Mouse (Mus musculus): Measurements from ENCODE around the gene Spats1. TPM values are rescaled to one million over a fixed set of nuclear protein-coding genes. Genes with fewer than 3 reads are reported as not detected.
"Not testable (repeated sequence)": the region's sequence is repeated elsewhere in the genome, so short reads cannot be mapped to it uniquely, and the experiment has no call there.

Spats1 gene
- polyA plus RNA-seq, 1 experiment from 2014 or later = 0.65 TPM

DNA sequence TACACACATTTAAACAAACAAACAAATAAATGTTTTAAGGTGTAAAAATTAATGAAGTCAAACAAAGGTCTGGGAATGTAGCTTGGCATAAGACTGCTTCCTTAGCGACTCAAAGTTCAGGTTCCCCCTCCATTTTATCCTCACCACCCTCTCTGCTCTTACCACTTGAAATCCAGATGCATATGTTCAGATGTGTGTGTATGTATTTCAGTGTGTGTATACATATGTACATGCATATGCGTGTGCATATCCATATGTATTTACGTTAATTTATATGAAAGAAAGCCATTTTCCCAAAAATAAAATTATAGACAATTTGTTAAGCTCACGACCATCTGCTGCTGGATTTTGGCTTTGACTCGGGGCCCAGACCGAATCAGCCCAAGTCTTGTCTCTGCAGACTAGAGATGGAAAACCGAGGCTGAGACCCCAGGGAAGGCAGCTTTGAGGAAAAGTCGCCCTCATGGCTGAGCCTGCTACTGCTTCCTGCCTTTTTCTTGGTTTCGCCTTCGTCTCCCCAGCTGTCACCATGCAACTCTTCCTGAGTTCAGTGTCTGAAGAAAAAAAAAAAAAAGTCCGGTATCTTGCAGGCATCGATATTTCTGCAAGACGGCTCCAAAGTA lies 15.4 kb upstream of the Spats1 start:
- no peak for DNase-seq (ENCODE audit: low spot score)

DNA sequence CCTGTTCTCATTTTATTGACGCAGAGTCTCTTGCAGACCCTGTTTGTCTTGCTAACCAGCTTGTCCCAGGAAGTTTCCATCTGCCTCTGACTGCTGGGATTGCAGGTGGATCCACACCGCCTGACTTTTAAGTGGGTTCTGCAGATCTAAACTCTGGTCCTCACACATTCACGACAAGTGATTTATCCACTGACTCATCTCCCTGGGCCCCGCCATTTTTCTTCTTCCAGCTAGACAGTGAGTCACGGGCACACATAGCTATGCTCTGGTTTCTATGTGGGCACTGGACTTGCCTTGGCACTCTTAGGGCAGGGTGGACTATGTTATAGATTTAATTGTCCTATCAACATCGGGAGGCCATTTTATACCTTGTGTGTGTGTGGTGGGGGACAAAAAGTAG lies 14.5 kb upstream of the Spats1 start:
- no peak for DNase-seq (ENCODE audit: low spot score)

DNA sequence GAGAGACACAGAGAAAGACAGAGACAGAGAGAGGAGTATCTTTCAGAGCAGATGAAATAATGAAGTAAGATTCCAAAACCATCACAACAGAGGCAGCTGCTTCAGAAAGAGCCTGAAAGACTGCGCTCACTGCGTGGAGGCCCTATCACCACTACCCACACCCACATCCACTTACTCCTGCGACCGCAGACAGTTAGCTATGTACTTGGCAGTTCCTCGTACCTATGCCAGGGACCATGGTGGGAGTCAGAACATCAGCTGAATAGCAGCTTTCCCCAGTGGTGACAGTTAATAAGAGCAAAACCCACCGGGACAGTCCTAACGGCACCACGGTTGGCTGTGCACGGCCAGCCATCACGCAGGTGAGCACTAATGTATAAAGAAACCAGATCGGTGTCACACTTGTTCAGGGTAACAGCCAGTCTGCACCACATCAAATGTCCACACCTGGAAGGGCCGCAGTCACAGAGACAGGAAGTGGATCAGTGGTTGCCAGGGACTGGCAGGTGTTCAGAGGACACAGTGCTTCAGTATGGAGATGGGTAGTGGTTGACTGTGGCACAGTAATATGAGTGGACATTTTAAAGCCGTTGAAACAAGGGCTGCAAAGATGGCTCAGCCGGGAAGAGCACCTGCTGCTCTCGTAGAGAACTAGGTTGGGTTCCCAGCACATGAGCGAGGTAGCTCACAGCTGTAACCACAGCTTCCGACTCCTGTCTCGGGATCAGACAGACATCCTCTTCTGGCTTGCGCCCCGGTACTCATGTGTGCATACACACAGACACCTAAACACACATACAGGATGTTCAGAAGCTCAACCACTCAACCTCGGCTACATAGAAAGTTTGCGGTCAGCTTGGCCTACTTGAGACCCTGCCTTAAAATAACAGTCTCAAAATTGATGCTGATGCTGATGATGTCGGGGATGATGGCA lies 13.4 kb upstream of the Spats1 start:
- DNase-seq (ENCODE audit: low spot score) = peak; percentile 97

DNA sequence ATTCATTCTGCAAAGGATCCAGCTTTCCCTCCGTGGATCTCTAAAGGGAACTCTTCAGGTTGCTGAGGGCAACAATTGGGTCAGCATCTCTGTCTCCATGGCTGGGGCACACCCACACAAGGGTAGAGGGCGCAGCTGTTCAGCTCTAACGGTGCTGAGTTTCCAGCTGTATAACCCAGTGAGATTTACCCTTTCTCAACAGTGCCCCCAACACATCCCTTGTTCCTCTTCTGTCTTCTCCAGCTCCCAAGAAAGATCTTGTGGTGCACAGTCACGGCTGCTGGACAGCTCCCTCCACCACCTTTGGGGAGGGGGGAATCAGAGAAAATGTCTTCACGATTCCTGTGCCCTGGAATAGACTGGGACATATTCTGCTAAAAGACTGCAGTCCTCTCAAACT lies 12.0 kb upstream of the Spats1 start:
- peak; percentile 90 for DNase-seq (ENCODE audit: low spot score)

DNA sequence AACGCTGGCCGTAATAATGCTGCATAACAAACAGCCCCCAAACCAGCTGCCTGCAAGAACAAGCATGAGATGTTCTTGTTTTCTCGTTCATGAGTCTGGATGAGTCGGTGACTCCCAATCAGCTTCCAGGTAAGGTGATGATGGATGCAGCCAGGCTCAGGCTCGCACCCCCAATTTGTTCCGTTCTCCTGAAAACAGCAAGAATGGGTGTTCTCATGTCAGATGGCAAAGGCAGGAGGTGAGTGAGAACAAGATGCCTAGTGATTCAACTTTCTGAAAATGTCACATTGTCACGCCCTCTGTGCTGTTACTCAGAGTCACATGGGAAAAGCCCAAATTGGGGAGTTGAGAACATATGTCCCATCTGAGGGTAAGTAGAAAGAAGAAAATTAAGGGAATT lies 10.4 kb upstream of the Spats1 start:
- DNase-seq (ENCODE audit: low spot score) = no peak

DNA sequence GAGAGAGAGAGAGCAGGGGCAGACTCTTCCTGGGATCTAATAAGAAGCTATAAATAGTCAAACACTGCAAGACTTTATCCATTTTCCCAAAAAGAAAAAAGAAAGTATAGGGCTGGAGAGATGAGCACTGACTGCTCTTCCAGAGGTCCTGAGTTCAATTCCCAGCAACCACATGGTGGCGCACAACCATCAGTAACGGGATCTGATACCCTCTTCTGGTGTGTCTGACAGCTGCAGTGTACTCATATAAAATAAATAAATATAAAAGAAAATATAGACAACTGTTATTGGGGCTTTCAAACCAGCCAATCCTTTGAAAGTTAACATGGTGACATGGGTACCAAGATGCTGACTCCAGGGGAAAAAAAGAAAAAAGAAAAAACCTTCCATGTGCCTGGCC lies 5.2 kb upstream of the Spats1 start:
- DNase-seq (ENCODE audit: low spot score) = peak; percentile 68

DNA sequence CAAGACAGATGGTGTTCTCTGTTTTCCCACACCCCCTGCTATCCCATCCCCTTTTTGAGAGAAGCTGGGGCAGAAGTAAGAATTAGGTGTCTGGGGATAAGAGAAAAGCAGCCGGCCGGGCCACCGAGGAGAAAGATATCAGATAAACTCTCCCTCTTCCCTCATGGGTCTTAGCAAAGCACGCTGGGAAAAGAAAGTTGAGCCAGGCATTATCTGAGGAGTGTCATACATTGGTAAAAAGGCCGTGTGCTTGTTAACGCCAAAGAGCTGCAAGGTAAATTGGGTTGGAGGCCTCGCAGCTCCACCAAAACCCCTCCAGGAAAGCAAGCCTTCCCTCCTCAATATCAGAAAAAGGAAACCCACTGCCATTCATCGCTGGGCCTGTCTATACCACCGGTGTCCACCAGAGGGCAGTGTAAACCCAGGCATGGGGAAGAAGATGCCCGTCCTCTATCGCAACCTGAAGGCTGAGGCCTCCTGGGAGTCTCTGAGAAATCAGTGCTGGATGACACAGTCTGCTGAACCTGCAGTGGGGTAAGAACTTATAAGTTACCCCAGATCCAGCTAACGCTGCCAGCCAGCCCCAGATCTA lies 3.1 kb upstream of the Spats1 start:
- peak; percentile 86 for DNase-seq (ENCODE audit: low spot score)

DNA sequence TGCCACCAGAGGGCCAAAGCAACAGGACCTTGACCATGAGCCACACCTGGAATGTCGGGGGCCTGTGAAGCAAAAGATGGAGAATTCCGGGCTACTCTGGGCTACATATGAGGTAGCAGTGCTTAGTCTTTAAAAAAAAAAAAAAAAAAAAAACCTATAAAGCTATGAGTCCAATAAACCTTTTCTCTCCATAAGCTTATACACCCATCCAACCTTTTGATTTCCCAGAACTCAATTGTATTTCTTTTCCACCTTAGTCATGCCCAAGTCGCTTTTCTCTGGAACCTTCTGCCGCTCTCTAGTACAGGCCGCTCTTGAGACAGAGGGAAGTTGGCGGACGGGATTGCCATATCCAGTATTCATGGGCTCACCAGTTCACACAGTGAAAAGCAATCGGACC lies 1.1 kb downstream of the Spats1 start:
- DNase-seq (ENCODE audit: low spot score) = no peak

DNA sequence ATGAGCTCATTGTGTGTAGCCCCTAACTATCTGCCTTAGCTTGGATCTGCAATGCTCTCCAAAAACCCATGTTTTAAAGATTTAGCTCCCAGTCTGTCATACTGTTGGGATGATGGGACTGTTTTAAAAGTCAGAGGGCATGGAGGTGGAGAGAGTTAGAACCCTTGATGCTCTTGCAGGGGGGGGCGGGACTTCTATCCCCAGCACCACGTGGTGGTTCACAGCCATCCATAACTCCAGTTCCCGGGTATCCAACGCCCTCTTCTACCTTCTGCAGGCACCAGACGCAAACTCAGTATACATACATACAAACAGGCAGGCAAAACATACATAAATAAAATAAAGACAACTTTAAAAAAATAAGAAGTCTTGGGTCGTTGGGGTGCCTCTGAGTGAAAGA lies 1.5 kb downstream of the Spats1 start:
- no peak for DNase-seq (ENCODE audit: low spot score)

DNA sequence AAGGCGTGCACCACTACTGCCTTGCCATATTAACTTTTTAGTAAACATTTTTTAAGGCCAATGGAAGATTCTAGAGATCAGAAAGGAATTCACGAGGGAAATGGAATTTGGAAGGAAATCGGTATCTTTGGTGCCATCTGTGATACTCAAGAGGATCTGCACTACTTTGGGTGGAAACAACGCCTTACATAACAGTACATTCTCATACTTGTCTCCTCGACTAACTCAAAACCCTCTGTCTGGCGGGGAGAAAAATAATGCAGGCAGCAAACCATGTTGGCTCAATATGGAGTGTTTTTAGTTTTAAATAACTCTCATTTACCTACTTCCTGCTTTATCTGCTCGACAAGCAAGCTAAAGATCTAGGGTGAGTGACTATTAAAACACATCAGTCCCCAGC lies 4.5 kb downstream of the Spats1 start:
- no peak for DNase-seq (ENCODE audit: low spot score)

DNA sequence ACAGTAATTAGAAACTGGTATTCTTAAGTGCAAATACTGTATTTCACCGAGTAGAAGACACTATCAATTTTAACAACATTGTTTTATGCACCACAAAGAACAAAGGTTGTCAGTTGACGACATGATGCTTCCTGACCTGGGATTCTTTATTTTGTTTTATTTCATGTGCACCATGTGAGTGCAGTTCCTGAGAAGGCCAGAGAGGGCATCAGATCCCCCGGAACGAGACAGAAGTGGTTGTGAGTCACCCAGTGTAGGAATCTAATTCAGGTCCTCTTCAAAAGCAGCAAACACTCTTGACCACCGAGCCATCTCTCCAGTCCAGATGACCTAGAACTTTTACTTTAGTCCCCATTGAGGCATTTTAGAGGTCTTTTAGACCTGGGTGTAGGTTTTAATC lies 6.9 kb downstream of the Spats1 start:
- no peak for DNase-seq (ENCODE audit: low spot score)

DNA sequence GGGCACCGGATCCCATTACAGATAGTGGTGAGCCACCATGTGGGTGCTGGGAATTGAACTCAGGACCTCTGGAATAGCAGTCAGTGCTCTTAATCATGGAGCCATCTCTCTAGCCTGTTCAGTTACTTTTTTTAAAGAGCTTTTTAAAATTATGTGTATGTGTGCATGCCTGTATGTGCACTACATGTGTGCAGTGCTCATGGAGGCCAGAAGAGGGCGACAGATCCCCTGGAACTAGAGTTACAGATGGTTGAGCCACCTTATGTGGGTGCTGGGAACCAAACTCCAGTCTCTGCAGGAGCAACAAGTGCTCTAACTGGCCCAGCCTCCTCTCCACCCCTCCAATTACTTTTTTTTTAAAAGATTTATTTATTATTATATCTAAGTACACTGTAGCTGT lies 8.5 kb downstream of the Spats1 start:
- no peak for DNase-seq (ENCODE audit: low spot score)

DNA sequence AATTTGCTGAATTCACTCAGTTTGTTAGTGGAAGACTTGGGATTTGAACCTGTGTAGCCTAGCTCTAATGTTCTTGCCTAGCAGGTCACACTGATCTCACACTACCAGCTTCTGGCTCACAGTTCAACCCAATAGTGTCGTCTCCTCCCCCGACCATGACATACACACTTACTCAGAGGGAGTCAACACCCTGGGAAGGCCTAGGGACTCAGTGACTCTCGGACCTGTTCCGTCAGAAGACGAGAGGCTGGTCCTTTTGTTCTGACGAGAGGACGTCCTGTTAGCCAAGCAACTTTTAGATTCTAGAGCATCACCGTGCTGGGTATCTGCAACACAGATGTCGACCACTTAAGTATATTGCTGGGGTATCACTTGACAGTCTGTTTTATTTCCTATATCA lies 11.0 kb downstream of the Spats1 start:
- no peak for DNase-seq (ENCODE audit: low spot score)

DNA sequence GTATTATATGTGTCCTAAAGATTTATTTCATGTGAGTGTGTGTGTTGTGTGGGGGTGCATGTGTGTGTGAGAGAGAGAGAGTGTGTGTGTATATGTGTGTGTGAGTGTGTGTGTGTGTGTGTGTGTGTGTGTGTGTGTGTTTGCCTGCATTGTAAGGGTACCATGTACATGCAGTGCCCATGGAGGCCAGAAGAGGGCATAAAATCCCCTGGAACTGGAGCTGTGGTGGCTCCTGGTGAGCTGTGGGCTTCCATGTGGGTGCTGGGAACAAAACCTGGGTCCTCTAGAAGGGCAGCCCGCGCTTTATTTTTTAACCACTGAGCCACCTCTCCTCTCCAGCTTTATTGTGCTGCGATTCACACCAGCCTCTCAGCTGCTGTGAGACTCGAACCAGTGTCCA lies 12.7 kb downstream of the Spats1 start:
- DNase-seq (ENCODE audit: low spot score) = no peak

DNA sequence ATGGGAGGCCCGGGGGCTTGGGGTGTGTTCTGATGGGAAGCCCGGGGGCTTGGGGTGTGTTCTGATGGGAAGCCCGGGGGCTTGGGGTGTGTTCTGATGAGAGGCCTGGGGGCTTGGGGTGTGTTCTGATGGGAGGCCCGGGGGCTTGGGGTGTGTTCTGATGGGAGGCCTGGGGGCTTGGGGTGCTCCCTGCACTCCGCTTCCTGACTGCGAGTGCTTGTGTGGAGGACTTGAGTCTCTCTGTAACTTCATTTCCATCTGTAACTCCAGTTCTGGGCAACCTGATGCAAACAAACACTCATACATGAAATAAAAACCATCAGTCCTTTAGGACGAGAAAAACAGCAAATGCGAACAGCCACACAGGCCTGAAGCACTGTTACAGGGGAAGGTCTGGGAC lies 16.2 kb downstream of the Spats1 start:
- no peak for DNase-seq (ENCODE audit: low spot score)

DNA sequence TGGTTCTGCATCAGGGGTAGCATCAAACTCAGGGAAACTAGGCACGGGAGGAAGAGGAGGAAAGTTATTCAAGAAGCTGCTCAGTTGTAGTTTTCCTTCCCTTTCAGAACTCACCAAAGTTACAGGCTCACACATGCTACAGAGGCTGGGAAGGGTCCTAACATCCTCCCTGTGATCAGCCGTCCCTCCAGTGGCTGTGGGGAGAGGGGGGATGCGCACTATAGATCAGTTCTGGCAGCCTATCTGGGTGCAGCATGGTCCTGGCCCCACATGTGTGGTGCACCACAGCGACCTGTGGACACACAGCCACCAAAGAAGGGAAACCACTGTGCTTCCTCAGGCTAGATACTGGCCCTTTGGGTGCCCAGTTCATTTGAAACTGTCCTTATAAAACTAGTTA lies 16.7 kb downstream of the Spats1 start:
- no peak for DNase-seq (ENCODE audit: low spot score)

DNA sequence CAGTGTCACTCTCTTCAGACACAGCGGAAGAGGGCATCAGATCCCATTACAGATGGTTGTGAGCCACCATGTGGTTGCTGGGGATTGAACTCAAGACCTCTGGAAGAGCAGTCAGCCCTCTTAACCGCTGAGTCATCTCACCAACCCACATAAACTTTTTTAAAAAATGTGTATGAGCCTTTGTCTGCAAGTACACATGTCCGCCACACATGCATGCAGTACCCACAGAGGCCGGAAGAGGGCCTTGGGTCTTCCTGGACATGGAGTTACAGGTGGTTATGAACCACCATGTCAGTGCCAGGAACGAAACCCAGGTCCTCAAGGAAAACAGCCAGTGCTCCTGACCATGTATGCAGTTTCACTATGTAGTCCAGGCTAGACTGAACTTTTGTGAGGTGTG lies 17.7 kb downstream of the Spats1 start:
- DNase-seq (ENCODE audit: low spot score) = no peak

DNA sequence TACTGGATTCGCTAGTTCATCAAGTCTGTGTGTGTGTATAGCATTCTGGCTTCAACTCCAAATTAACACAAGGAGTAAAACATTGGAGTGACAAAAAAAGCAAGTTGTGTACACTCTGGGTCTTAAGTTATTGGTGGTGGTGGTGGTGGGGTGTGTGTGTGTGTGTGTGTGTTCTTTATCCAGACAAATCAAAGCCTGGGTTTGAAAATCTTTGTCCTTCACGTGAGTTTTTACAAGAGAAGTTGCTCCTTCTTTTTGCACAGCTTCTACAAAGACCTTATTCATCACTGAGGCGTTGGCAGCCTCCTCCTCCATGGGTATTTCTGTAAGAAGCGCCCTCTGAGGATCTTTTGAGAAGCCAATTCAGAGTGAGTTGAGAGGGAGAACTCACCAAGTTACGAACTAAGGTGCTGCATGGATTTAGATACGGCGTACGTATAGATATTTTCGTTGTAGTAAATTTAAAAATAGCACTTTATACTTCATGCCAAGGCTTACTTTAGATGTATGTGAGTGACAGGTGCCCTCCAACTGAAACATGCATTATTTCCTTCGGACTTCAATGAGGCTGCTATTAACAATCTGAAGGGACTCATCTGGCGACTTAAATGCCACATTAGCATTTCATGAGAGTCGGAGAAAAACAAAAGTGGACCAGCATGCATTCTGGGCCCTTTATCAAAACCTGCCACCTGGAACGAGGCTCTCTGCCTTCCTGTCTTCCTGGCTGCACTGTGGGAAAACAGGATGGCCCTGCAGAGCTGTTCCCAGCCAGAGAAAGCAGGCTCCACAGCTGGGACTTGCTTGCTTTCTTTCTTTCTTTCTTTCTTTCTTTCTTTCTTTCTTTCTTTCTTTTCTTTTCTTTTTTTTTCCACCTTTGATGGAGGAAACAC lies 18.7 kb downstream of the Spats1 start:
- no peak for DNase-seq (ENCODE audit: low spot score)

DNA sequence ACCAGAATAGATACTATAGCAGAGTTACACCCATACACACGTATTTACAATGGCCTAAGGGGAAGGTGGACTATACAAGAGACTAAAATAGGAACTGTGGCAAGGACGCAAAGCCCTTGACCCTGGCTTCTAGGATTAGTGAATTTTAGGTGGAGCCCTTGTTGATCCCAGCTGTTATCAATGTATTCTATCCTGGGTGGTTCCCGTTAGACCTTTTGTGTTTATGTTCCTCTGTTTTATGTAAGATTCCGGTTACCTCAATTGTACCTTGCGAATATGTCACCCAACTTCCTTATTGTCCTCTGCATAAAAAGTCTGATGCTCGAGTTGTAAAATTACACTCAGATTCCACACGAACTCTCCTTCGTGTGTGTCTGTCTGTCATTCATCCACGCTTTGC lies 19.4 kb downstream of the Spats1 start:
- not testable (repeated sequence) for DNase-seq (ENCODE audit: low spot score)

DNA sequence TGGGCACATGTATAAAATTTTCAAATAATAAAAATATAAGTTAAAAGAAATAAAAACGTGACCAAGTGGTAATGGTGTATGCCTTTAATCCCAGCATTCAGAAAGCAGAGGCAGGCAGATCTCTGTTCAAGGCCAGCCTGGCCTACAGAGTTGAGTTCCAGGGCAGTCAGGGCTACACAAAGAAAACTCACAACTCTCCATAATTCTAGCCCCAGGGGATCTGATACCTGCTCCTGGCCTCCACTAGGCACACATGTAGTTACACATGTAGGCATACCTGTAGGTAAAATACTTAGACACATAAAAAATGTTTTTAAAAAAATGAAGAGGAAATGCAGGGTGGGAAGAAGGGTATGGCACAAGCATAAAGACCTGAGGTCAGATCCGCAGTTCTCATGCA lies 20.4 kb downstream of the Spats1 start:
- DNase-seq (ENCODE audit: low spot score) = no peak

DNA sequence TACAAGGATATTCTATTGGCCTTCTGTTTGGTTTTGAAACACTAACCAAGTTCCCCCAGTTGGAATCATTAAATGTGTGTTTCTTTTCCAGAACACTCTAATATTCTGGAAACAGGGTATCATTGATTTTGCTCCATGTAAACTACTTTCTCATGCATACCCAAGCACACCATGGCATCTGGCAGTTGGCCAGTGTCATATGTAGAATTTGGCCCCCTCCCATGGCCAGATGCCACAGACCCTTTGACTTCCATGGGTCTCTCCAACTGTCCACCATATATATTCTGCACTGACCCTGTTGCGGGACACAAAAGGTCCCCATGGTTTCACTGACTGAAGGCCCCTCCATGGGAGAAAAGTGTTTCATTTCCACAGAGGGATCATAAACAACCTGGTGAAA lies 22.9 kb downstream of the Spats1 start:
- no peak for DNase-seq (ENCODE audit: low spot score)

DNA sequence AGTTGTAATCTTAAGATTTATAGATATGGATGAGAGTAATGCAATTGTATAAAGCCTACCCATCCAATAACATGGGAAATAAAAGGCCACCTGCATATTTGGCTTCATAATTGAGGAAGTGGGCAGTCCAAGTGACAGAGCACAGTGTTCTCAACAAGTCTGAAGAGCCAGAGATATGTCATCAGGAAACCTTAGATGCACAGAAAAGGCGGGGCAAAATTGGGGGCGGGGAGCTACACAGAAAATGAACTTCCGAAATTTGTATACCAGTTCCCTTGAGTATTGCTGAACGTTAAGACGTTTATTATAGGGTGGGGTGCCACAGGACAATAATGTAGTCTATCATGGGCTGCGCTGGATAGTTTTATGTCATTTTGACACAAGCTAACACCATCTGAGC lies 25.1 kb downstream of the Spats1 start:
- no peak for DNase-seq (ENCODE audit: low spot score)
